Mouse (Mus musculus): ENCODE results near the gene Cers5. TPM values are rescaled to one million over a fixed set of nuclear protein-coding genes. Genes with fewer than 3 reads are reported as not detected.

The Cers5 gene
- polyA plus RNA-seq, 1 experiment = 44.5 TPM

DNA sequence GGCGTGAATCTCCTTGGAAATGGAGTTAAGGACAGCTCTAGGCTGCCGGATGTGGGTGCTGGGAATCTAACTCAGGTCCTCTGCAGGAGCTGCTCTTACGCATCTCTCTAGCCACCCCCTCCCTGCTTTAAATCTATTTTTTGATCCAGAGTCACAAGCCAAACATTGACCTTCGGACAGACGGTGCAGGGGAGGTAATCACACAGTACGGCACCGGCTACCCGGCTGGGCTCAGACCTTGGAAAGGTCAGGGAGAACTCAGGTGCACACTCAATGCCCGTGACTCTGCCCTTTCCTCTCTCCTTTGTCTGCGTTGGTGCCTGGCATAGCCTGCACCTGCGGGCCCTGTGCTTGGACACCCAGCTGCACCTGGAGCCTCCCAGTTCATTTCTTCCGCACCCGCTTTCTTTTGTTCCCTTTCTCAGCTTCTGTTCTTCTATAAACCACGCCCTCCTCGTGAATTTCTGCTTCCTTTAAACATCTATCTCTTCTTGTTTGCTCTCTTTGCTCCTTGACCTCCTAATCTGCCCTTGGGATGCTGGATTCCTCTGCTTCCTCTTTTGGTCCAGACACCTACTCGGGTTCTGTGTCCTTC is 19.6 kb upstream of the Cers5 start:
- Histone ChIP-seq H3K4me1 (ENCODE audit: control insufficient read depth, insufficient read depth, low read length) (peaks cover 2% of the 10 kb centered on the region; the same call in 1 of the 2 replicates), H3K4me3 (ENCODE audit: insufficient read depth, low read length) (no peak overlapping the region), H3K27ac (ENCODE audit: insufficient read depth, low read length) (no peak overlapping the region)
- no peak for TF ChIP-seq CTCF (IDR thresholded peaks at IDR 0.05; ENCODE audit: extremely low read depth, insufficient read depth, low read length)
- TF ChIP-seq POLR2A (IDR thresholded peaks at IDR 0.05; ENCODE audit: extremely low read depth, insufficient read depth, low read length) = no peak

GRCm38 (mm10) chr15:99791003-99791402 is 18.3 kb upstream of the Cers5 start:
- TF ChIP-seq POLR2A (IDR thresholded peaks at IDR 0.05; ENCODE audit: extremely low read depth, insufficient read depth, low read length) (no peak), CTCF (IDR thresholded peaks at IDR 0.05; ENCODE audit: extremely low read depth, insufficient read depth, low read length) (no peak)
- Histone ChIP-seq H3K4me3 (ENCODE audit: insufficient read depth, low read length) (no peak overlapping the region), H3K4me1 (ENCODE audit: control insufficient read depth, insufficient read depth, low read length) (peaks cover 3% of the 10 kb centered on the region; the same call in 1 of the 2 replicates), H3K27ac (ENCODE audit: insufficient read depth, low read length) (no peak overlapping the region)

DNA sequence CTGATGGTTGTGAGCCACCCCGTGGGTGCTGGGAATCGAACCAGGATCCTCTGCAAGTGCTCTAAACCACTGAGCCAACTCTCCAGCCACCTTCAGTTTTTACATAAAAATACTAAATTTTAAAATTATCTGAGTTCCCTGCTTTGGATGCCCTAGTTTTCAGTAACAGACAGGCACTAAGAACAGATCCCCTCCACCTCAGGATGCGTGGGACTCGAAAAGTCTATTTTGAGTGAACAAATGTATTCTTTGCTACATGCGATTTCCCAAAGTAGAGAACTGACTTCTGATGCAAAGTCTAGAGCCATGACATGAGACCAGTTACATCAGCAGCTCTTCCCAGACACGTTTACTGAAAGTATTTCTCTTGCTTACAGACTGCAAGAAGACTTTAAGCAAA is 17.8 kb upstream of the Cers5 start:
- no peak overlapping the region for H3K27ac ChIP-seq (ENCODE audit: insufficient read depth, low read length)
- no peak for TF ChIP-seq POLR2A (IDR thresholded peaks at IDR 0.05; ENCODE audit: extremely low read depth, insufficient read depth, low read length)
- no peak for TF ChIP-seq CTCF (IDR thresholded peaks at IDR 0.05; ENCODE audit: extremely low read depth, insufficient read depth, low read length)
- H3K4me1 ChIP-seq (ENCODE audit: control insufficient read depth, insufficient read depth, low read length) = peaks cover 3% of the 10 kb centered on the region; the same call in 1 of the 2 replicates
- no peak overlapping the region for H3K4me3 ChIP-seq (ENCODE audit: insufficient read depth, low read length)

GRCm38 (mm10) chr15:99787625-99788120 is 15.0 kb upstream of the Cers5 start:
- Histone ChIP-seq H3K4me3 (ENCODE audit: insufficient read depth, low read length) (no peak overlapping the region), H3K4me1 (ENCODE audit: control insufficient read depth, insufficient read depth, low read length) (peaks cover 3% of the 10 kb centered on the region; the same call in 1 of the 2 replicates), H3K27ac (ENCODE audit: insufficient read depth, low read length) (no peak overlapping the region)
- TF ChIP-seq CTCF (IDR thresholded peaks at IDR 0.05; ENCODE audit: extremely low read depth, insufficient read depth, low read length) (no peak), POLR2A (IDR thresholded peaks at IDR 0.05; ENCODE audit: extremely low read depth, insufficient read depth, low read length) (no peak)

DNA sequence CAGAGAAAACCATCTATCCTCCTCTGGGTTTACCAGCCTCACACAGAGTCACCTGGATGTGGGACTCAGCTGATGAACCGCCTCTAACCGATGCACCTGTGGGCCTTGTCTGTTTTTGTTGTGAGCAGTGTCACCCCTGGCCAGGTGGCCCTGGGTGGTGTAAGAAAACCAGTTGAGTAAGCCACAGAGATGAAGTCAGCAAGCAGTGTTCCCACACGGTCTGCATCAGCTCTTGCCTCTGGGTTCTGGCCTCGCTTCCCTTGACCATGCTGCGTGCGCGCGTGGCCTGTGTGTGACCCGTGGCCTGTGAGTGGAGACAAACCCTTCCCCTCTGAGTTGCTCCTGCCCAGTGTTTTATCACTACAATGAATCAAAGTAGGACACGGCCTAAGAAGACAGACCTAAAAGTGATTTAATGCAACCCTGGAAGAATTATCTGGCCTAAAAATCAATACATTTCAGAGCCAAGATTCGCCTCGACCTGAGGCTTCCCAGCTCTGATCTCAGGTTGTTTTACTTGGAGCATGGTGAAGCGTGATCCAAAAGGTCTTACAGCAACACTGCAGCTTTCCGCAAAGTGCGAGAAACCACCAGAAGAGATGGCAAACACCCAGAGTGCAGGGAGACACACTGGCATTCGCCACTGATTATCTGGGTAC is 6.1 kb upstream of the Cers5 start:
- Histone ChIP-seq H3K4me1 (ENCODE audit: control insufficient read depth, insufficient read depth, low read length) (no peaks in the 10 kb centered on the region), H3K27ac (ENCODE audit: insufficient read depth, low read length) (no peak overlapping the region)
- TF ChIP-seq CTCF (IDR thresholded peaks at IDR 0.05; ENCODE audit: extremely low read depth, insufficient read depth, low read length) = no peak
- no peak for TF ChIP-seq POLR2A (IDR thresholded peaks at IDR 0.05; ENCODE audit: extremely low read depth, insufficient read depth, low read length)

DNA sequence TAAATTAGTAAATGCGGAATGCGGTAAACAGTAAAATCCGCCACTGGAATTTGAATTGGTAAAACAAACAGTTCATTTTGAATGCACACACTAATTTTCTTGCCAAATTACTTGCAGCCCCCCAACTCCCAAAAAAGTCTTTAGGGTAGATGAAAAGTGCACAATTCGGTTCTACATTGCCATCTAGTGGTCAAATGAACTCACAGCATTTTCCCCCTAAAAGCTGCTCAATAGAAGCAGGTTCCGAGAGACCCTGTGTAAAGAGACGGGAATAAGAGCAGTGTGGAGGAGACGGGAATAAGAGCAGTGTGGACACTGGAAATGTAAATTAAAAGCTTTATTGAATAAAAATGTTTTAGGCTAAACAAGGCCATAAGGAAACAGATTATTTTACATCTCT is 5.5 kb upstream of the Cers5 start:
- Histone ChIP-seq H3K4me3 (ENCODE audit: insufficient read depth, low read length) (no peak overlapping the region), H3K27ac (ENCODE audit: insufficient read depth, low read length) (no peak overlapping the region)
- peak; percentile 49 for TF ChIP-seq CTCF (IDR thresholded peaks at IDR 0.05; ENCODE audit: extremely low read depth, insufficient read depth, low read length)
- TF ChIP-seq POLR2A (IDR thresholded peaks at IDR 0.05; ENCODE audit: extremely low read depth, insufficient read depth, low read length) = no peak

More for the DNA sequence above, 6.1 kb upstream of the Cers5 start:
- no peak overlapping the region for H3K4me3 ChIP-seq (ENCODE audit: insufficient read depth, low read length)

DNA sequence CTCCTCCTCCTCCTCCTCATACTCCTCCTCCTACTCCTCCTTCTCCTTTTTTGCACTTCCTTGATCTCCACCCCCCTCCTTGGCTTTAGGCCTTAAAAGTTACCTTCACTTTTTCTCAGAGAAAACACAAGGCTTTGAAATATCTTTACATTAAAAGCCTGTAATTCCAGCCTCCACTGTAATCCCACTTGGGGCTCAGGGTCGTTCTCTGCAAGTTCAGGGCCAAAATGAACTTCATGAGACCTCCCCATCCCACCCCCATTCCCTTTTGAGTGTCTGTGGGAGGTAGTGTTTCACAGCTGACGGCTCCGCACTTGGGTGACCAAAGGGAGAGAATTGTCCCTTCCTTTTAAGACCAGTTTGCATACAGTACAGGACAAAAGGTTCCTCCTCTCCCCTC is 240 bp upstream of the Cers5 start:
- H3K4me1 ChIP-seq (ENCODE audit: control insufficient read depth, insufficient read depth, low read length) = no peaks in the 10 kb centered on the region; the same call in 1 of the 2 replicates
- TF ChIP-seq CTCF (IDR thresholded peaks at IDR 0.05; ENCODE audit: extremely low read depth, insufficient read depth, low read length) (no peak), POLR2A (IDR thresholded peaks at IDR 0.05; ENCODE audit: extremely low read depth, insufficient read depth, low read length) (no peak)
- H3K4me3 ChIP-seq (ENCODE audit: insufficient read depth, low read length) = peak overlapping the region; percentile 52; the same call in 1 of the 2 replicates
- no peak overlapping the region for H3K27ac ChIP-seq (ENCODE audit: insufficient read depth, low read length)

More for the DNA sequence above, 5.5 kb upstream of the Cers5 start:
- no peaks in the 10 kb centered on the region for H3K4me1 ChIP-seq (ENCODE audit: control insufficient read depth, insufficient read depth, low read length)

GRCm38 (mm10) chr15:99772277-99772880 is 306 bp downstream of the Cers5 start:
- Histone ChIP-seq H3K27ac (ENCODE audit: insufficient read depth, low read length) (peak overlapping the region; percentile 79), H3K4me3 (ENCODE audit: insufficient read depth, low read length) (peak overlapping the region; percentile 52), H3K4me1 (ENCODE audit: control insufficient read depth, insufficient read depth, low read length) (no peaks in the 10 kb centered on the region; the same call in 1 of the 2 replicates)
- TF ChIP-seq POLR2A (IDR thresholded peaks at IDR 0.05; ENCODE audit: extremely low read depth, insufficient read depth, low read length) = peak; percentile 87
- TF ChIP-seq CTCF (IDR thresholded peaks at IDR 0.05; ENCODE audit: extremely low read depth, insufficient read depth, low read length) = no peak

DNA sequence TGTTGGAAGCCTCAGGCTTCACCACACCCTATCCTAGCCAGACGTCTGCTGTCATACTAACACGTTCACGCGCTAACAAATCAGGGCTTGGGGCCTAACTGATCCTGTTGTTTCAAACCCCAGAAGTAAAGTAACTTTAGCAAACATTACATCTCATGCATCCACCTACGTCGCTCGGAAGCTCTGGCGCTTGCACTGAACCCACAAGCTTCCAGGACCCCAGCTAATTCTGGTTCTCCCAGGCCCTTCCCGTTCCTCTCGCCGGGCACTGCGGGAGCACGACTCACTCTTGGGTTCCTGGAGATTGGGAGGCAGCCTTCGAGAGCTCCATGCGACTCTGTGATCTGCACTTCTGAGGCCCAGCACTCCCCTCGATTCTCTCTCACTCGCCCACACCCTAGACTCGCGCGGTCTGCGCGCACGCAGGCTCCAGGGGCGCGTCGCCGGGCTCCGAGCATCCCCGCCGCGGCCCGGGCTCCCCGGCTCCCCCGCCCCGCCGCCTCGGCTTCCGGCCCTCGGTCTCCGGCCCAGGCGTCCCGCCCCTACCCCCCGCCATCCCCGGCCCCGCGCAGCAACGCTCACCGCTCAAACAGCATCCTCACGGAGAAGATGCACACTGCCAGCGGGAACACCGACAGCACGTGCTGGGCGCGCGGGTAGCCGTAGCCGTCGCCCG is 946 bp downstream of the Cers5 start:
- H3K27ac ChIP-seq (ENCODE audit: insufficient read depth, low read length) = peak overlapping the region; percentile 79
- H3K4me1 ChIP-seq (ENCODE audit: control insufficient read depth, insufficient read depth, low read length) = no peaks in the 10 kb centered on the region; the same call in 1 of the 2 replicates
- H3K4me3 ChIP-seq (ENCODE audit: insufficient read depth, low read length) = peak overlapping the region; percentile 52
- TF ChIP-seq POLR2A (IDR thresholded peaks at IDR 0.05; ENCODE audit: extremely low read depth, insufficient read depth, low read length) (no peak), CTCF (IDR thresholded peaks at IDR 0.05; ENCODE audit: extremely low read depth, insufficient read depth, low read length) (no peak)
